Mouse (Mus musculus) erythroblast, embryonic 14.5 days (primary cell): ENCODE data around the gene Ubqln1.

Experiments used
- GATA1 ChIP-seq: IDR thresholded peaks from 2 replicates; pipeline ENCODE4 v1.6.1; 2012; ENCODE audit warnings: low read length, inconsistent platforms, mixed read lengths
- TAL1 ChIP-seq: IDR thresholded peaks from 3 replicates; pipeline ENCODE4 v1.6.1; 2012; ENCODE audit warnings: low read length, inconsistent platforms, mixed read lengths

DNA sequence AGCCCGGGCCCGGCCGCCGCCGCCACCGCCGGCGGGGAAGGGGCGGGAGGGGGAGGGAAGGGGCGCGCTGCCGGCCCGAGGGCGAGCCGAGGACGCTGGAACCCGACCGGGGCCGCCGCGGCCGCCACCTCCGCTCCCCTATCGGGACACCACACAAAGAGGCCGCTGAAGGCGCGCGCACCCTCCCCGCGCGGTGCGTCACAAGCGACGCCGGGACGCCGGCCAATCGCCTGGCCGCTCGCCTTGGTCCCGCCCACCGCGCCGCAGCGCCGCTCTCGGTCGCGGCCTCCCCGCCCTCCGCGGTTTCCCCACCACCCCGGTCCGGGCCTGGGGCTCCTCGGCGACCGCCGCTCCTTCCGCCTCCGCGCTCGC lies 87.1 kb downstream of the Ubqln1 start, which contains the start of gene Hnrnpa0:
- TF ChIP-seq GATA1 (no peak), TAL1 (no peak)
